Mouse (Mus musculus) left cerebral cortex, adult 2 months (tissue): ENCODE results near the gene Prrxl1. TPM values are rescaled to one million over a fixed set of nuclear protein-coding genes. Genes with fewer than 3 reads are reported as not detected.

Source experiments
- DNase-seq, 2 experiments: peaks; one replicate each; pipeline ENCODE4 v3.0.0; 2021 to 2022; ENCODE audit warnings: low spot score in 2 of 2, mixed read lengths in 1 of 2; ENCODE audit errors: extremely low spot score in 1 of 2
- H3K27ac ChIP-seq: fragments of 200-600 bp; 2 replicates; pipeline ENCODE4 v1.8.1; 2022
- H3K4me3 ChIP-seq: fragments of 200-600 bp; 2 replicates; pipeline ENCODE4 v1.8.1; 2022
- CTCF ChIP-seq: fragments of 200-600 bp; IDR thresholded peaks from 2 replicates; pipeline ENCODE4 v1.8.1; 2022; ENCODE audit warnings: antibody characterized with exemption, mild to moderate bottlenecking, moderate library complexity
- intact Hi-C: fragments of 180-260 bp; cut with DNase I; formaldehyde crosslinking; loops from one replicate; pipeline ENCODE4 v1.15.1; 2025
- total RNA-seq, 2 experiments: library from RNA; stranded (reverse); gene quantifications; 2 replicates each; pipeline ENCODE4 v1.2.3; 2021

Gene Prrxl1
- total RNA-seq, 2 experiments from 2014 or later, result not detected

DNA sequence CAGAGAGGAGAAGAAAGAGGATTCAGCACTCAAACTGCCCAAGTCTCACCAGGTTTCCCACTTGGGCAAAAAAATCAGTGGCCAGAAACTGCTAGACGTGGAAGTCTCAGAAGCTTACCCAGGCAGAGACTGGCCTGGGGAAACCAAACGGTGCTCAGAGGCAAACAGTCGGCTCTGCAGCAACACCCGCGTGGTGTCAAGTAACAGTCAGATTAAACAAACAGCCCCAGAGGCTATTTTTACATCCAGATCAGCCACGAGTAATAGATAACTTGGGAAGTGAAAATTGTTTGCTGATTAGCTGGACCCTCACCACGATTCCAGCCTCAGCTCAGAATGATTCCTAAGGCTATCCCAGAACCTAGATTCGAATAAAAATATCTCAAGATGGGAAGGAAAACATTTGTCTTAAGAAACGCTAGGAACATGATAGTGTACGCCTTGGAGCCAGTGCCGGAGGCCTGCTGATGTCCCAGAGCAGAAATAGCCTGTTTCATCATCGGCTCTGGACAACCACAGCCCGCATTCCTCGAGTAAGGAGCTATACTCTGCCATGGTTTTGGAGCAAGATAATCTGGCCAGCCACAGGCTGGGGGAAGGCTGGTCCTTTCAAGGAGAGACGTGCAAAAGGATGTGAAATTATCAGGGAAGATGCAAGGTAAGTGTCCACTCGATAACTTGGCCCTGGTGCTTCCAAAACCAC, 86.1 kb downstream of the Prrxl1 start, which contains the start of gene 3425401B19Rik:
Gene 3425401B19Rik (minus strand): TSS at position 170 of the 703 bp plus-strand sequence.
- intact Hi-C loops, result no loop called here
- DNase-seq, result no peak
- no peak for TF ChIP-seq CTCF
- Histone ChIP-seq H3K27ac (no peak within 1 kb of the TSS), H3K4me3 (no peak within 1 kb of the TSS)

DNA sequence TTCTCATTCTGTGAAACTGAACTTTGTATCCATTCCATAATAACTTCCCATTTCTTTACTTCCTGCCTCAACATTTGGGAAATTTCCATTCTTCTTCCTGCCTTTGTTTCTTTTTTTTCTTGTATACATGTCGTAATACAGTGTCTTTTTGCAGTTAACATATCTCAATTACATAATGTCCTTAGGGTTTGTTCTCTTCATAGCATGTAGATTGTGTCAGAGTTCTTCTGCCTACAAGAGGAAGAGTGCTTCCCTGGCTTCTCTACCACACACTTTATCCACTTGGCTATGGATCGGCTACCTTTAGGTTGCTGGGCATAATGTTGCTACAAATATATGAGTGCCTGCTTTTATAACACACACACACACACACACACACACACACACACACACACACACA, 96.7 kb downstream of the Prrxl1 start:
- Histone ChIP-seq H3K4me3 (no peak overlapping the region), H3K27ac (no peak overlapping the region)
- no peak for TF ChIP-seq CTCF
- DNase-seq, result no peak
- intact Hi-C loops, result no loop called here

DNA sequence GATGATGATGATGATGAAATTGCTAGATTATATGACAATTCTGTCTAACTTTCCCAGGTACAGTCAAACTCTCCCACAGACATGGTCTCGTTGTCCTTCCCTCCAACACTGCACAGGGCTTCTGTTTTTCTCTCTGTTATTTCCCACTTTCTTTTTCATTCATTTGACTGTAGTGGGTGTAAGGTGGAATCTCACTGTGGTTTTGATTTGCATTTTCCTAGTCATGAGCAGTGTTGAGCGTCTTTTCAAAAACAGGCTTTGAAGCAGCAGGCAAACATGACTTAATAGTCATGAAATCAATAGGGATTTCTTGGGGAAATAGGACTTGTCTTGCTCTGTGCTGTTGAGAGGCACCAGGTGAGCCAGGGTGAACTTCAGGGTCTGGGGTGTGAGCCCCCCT, 97.1 kb downstream of the Prrxl1 start:
- no peak for TF ChIP-seq CTCF
- Histone ChIP-seq H3K27ac (no peak overlapping the region), H3K4me3 (no peak overlapping the region)
- intact Hi-C loops, result no loop called here
- no peak for DNase-seq

DNA sequence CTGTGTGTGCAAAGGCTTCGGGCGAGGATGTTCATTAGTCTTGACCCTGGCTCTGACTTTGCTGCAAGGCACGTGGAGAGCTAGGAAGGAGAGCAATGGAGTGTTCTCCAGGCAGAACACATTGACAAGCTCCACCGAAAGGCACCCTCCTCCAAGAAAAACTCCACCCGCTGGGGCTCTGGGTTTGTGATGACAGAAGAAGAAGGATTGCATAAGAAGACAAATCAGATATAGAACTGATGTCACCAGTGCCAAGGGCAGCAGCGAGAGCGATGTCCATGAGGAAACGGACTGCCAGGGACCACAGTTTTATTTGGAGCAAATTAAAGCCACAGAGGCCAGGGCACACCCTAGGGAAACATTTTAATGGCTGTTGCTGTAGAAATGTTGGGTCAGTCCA, 98.6 kb downstream of the Prrxl1 start:
- DNase-seq, result no peak
- TF ChIP-seq CTCF, result no peak
- no peak overlapping the region for H3K27ac ChIP-seq
- intact Hi-C loops, result no loop called here
- no peak overlapping the region for H3K4me3 ChIP-seq

DNA sequence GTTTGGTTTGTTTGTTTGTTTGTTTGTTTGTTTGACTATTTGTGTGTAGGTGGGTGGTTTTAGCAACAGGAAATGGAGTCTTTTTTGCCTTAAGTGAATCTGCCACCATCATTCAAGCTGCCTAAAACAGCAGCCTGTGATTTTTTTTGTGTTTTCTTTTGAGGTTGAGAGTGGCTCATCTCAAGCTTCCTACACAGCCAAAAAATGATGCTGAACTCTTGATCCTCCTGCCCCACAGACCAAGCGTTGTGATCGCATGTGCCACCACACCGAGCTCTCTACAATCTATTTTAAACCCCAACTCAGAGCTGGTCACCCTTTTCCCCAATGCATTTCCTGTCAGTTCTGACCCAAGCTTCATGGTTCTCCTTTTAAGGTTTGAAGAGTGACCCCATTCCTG, 99.3 kb downstream of the Prrxl1 start:
- H3K27ac ChIP-seq, result no peak overlapping the region
- intact Hi-C loops, result no loop called here
- no peak for TF ChIP-seq CTCF
- no peak for DNase-seq
- no peak overlapping the region for H3K4me3 ChIP-seq

Other genes starting within 250 kb of the Prrxl1 start
- not detected for gene 1700024G13Rik, start 211.0 kb upstream of the Prrxl1 start, total RNA-seq
- gene Slc18a3, start 134.6 kb upstream of the Prrxl1 start, total RNA-seq, result 1 to 10 TPM in 1 of 2 experiments, under 1 TPM in 1; 0.77 to 1.1 TPM
- gene Chat, start 133.4 kb upstream of the Prrxl1 start, total RNA-seq, result 1 to 10 TPM in 1 of 2 experiments, under 1 TPM in 1; 0.25 to 1.4 TPM
- gene Ercc6, start 85.9 kb upstream of the Prrxl1 start, total RNA-seq, result 10 to 100 TPM; 21.5 to 23.3 TPM
- under 1 TPM; 0.07 to 0.20 TPM for gene 3425401B19Rik, start 85.9 kb downstream of the Prrxl1 start, total RNA-seq
- gene Tmem273, start 186.6 kb downstream of the Prrxl1 start, total RNA-seq, result 1 to 10 TPM in 1 of 2 experiments, under 1 TPM in 1; 0.91 to 1.3 TPM
- gene Fam170b, start 234.6 kb downstream of the Prrxl1 start, total RNA-seq, result not detected